9 mouse cellular contexts compared by ENCODE assay signal in genomic region chr9:65022580-65023135, GRCm38 (mm10). TPM values are rescaled to one million over a fixed set of nuclear protein-coding genes. Genes with fewer than 3 reads are reported as not detected.
DNase-seq lines count a peak whose midpoint lies in the region; ATAC-seq lines count a peak whose summit lies in the region.
"Had no signal": no experiment of that assay in that cellular context is flagged by ENCODE, and none has a peak within 500 bp of the region (broad histone marks: within the 10 kb centered on the region; RNA-seq: fewer than 3 reads in every experiment).

No protein-coding gene starts in this region.

- peak overlapping the region; percentile 93; the same call in 1 of the 2 replicates for H3K9ac ChIP-seq in kidney, embryonic 16.5 days (replicated peaks; ENCODE audit: low read length)
- no peak overlapping the region for H3K9ac ChIP-seq in intestine, embryonic 15.5 days

- no peak for ATAC-seq in kidney, embryonic 16.5 days (ENCODE audit: low FRiP score, low TSS enrichment)
- 0 out of 2 replicates have a peak, but pooled peaks have one; percentile 10 for ATAC-seq in intestine, embryonic 15.5 days

- no peaks in the 10 kb centered on the region for H3K9me3 ChIP-seq in kidney, embryonic 16.5 days (ENCODE audit: low read length)
- no peaks in the 10 kb centered on the region for H3K9me3 ChIP-seq in intestine, embryonic 15.5 days
- H3K9me3 ChIP-seq: stomach, embryonic 15.5 days had no signal

- H3K27me3 ChIP-seq in kidney, embryonic 16.5 days (ENCODE audit: insufficient read depth, low read length): no peaks in the 10 kb centered on the region
- H3K27me3 ChIP-seq in intestine, embryonic 15.5 days (replicated peaks): no peaks in the 10 kb centered on the region
- H3K27me3 ChIP-seq: stomach, embryonic 15.5 days had no signal

- H3K36me3 ChIP-seq in kidney, embryonic 16.5 days (ENCODE audit: insufficient read depth, low read length): no peaks in the 10 kb centered on the region
- no peaks in the 10 kb centered on the region for H3K36me3 ChIP-seq in intestine, embryonic 15.5 days
- H3K36me3 ChIP-seq: stomach, embryonic 15.5 days had no signal

- WGBS in kidney, embryonic 16.5 days: 66% methylated on average over 4 of the region's 4 CpGs
- WGBS in intestine, embryonic 15.5 days: 50% methylated on average over 4 of the region's 4 CpGs

- H3K27ac ChIP-seq in kidney, embryonic 16.5 days (ENCODE audit: low read length): no peak overlapping the region
- no peak overlapping the region for H3K27ac ChIP-seq in intestine, embryonic 15.5 days

- no peak for DNase-seq in kidney, adult 9 months
- DNase-seq in 416B (ENCODE audit: low read depth) (peak; percentile 58), ES-CJ7 (ENCODE audit: low read depth, low spot score) (peak; percentile 72)
- no peak for DNase-seq in gastrocnemius, postnatal 4 days (ENCODE audit: low spot score in 2 of 2)
- no peak for DNase-seq in urinary bladder, postnatal 14 days (ENCODE audit: low spot score)
- DNase-seq: kidney, adult 2 months had no signal

- H3K4me1 ChIP-seq in kidney, embryonic 16.5 days (ENCODE audit: insufficient read depth, low read length): peaks cover 19% of the 10 kb centered on the region
- H3K4me1 ChIP-seq in intestine, embryonic 15.5 days (replicated peaks): peaks cover 26% of the 10 kb centered on the region; the same call in 1 of the 2 replicates

- H3K4me2 ChIP-seq in kidney, embryonic 16.5 days (replicated peaks; ENCODE audit: low read depth, low read length): no peak overlapping the region
- no peak overlapping the region for H3K4me2 ChIP-seq in intestine, embryonic 15.5 days (replicated peaks)

- no peak overlapping the region for H3K4me3 ChIP-seq in kidney, embryonic 16.5 days (ENCODE audit: low read length)
- H3K4me3 ChIP-seq in intestine, embryonic 15.5 days (replicated peaks): no peak overlapping the region

RNA-seq across cellular contexts. Expression of gene Hacd3, which starts 1.2 kb away (rescaled TPM):
- polyA plus RNA-seq in kidney, embryonic 16.5 days (2015; fragmentation: Nextera tagmentation; extraction: Ambion mirVana): 91.8 and 97.9 TPM in 2 replicates
- polyA plus RNA-seq in intestine, embryonic 15.5 days (2015; fragmentation: Nextera tagmentation; extraction: Ambion mirVana): 85.5 and 90.2 TPM in 2 replicates
- total RNA-seq in gastrocnemius, postnatal 4 days (2021): 10 to 100 TPM; 18.2 to 20.1 TPM

RNA-seq across cellular contexts. Expression of gene Dpp8, which starts 9.6 kb away (rescaled TPM):
- 37.7 and 39.5 TPM in 2 replicates for polyA plus RNA-seq in kidney, embryonic 16.5 days (2015; fragmentation: Nextera tagmentation; extraction: Ambion mirVana)
- polyA plus RNA-seq in intestine, embryonic 15.5 days (2015; fragmentation: Nextera tagmentation; extraction: Ambion mirVana): 33.1 TPM in 2 replicates
- total RNA-seq in gastrocnemius, postnatal 4 days (2021): 100 to 1,000 TPM in 1 of 2 experiments, 10 to 100 TPM in 1; 85.3 to 103 TPM

Comparison
In these comparisons a context has a peak if more than half of its experiments do, and no peak if none do; other contexts are left out.
1. DNase-seq: peak in 416B (single experiment) and ES-CJ7 (single experiment); none in kidney, adult 9 months (single experiment), gastrocnemius, postnatal 4 days (0 of 2) and urinary bladder, postnatal 14 days (single experiment).